9 mouse cellular contexts compared by ENCODE assay signal in the genomic region with DNA sequence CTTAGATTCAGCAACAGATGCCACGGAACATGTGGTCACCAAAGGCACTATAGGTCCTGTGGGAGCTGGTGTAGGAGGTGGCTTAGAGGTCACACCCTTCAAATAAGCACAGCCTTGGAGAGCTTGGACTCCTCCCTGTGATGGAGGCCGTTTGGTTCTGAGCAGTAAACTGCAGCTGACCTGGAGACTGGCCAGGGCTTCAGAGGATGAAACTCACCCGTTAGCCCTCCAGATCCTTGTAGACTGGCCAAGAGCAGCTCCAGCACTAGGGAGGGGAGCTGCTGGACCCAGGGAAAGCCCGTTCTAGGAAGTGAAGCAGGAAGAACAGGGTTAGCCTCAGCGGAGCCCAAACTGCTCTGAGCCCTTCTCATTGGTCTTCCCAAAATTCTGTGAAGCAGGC. TPM values are rescaled to one million over a fixed set of nuclear protein-coding genes. Genes with fewer than 3 reads are reported as not detected.
DNase-seq lines count a peak whose midpoint lies in the region; ATAC-seq and TF ChIP-seq lines count a peak whose summit lies in the region.
"Had no signal": no experiment of that assay in that cellular context is flagged by ENCODE, and none has a peak within 500 bp of the region (broad histone marks: within the 10 kb centered on the region; RNA-seq: fewer than 3 reads in every experiment).

No protein-coding gene starts in this region.

- ATAC-seq in embryonic facial prominence, embryonic 13.5 days (ENCODE audit: insufficient number of reproducible peaks, insufficient read depth, low FRiP score, low TSS enrichment, low read depth) = no peak
- ATAC-seq in intestine, embryonic 14.5 days (replicated peaks; ENCODE audit: low FRiP score, low TSS enrichment, low read depth) = 0 out of 2 replicates have a peak, but pooled peaks have one; percentile 15
- ATAC-seq in lung, postnatal 0 days = peak; percentile 87
- ATAC-seq in liver, embryonic 11.5 days (replicated peaks; ENCODE audit: low FRiP score) = no peak

- peak; percentile 20; the same call in 1 of the 2 replicates for TF ChIP-seq EP300 in lung, postnatal 0 days (IDR thresholded peaks at IDR 0.05)

- no peak overlapping the region for H3ac ChIP-seq in C2C12 (ENCODE audit: control insufficient read depth, insufficient read length, low read depth)

- no peak overlapping the region for H3K4me3 ChIP-seq in C2C12 (ENCODE audit: insufficient read depth, poor library complexity, severe bottlenecking)
- no peak overlapping the region for H3K4me3 ChIP-seq in embryonic facial prominence, embryonic 13.5 days
- no peak overlapping the region for H3K4me3 ChIP-seq in intestine, embryonic 14.5 days (ENCODE audit: low read depth, low read length)
- H3K4me3 ChIP-seq in lung, postnatal 0 days (ENCODE audit: low read depth, low read length) = no peak overlapping the region
- no peak overlapping the region for H3K4me3 ChIP-seq in liver, embryonic 11.5 days (ENCODE audit: low read depth, low read length)
- H3K4me3 ChIP-seq: liver, embryonic 15.5 days had no signal

- DNase-seq in intestine, embryonic 14.5 days (ENCODE audit: low spot score) = no peak
- DNase-seq in lung, postnatal 0 days (ENCODE audit: low spot score) = peak; percentile 90
- no peak for DNase-seq in layer of hippocampus, adult 18-20 months (ENCODE audit: low spot score in 2 of 2)
- no peak for DNase-seq in layer of hippocampus, adult 11-12 months (ENCODE audit: low spot score)
- DNase-seq in embryo, embryonic 11 days = no peak
- no peak for DNase-seq in liver, embryonic 11.5 days (ENCODE audit: low spot score)

- H3K9ac ChIP-seq in embryonic facial prominence, embryonic 13.5 days = no peak overlapping the region
- no peak overlapping the region for H3K9ac ChIP-seq in intestine, embryonic 14.5 days (ENCODE audit: low read length)
- H3K9ac ChIP-seq in lung, postnatal 0 days (replicated peaks; ENCODE audit: low read depth) = no peak overlapping the region
- H3K9ac ChIP-seq in liver, embryonic 11.5 days (ENCODE audit: low read depth, low read length) = no peak overlapping the region
- H3K9ac ChIP-seq: liver, embryonic 15.5 days had no signal

- H3K27me3 ChIP-seq in C2C12 (ENCODE audit: control insufficient read depth, insufficient read depth, insufficient read length) = no peaks in the 10 kb centered on the region
- H3K27me3 ChIP-seq in embryonic facial prominence, embryonic 13.5 days = no peaks in the 10 kb centered on the region
- H3K27me3 ChIP-seq in intestine, embryonic 14.5 days (replicated peaks; ENCODE audit: control insufficient read depth, insufficient read depth, low read length) = no peaks in the 10 kb centered on the region
- no peaks in the 10 kb centered on the region for H3K27me3 ChIP-seq in lung, postnatal 0 days (replicated peaks; ENCODE audit: insufficient read depth, low read length)
- no peaks in the 10 kb centered on the region for H3K27me3 ChIP-seq in liver, embryonic 11.5 days (replicated peaks; ENCODE audit: control insufficient read depth, insufficient read depth, low read length)
- H3K27me3 ChIP-seq: liver, embryonic 15.5 days had no signal

- H3K9me3 ChIP-seq in embryonic facial prominence, embryonic 13.5 days = no peaks in the 10 kb centered on the region
- H3K9me3 ChIP-seq in intestine, embryonic 14.5 days (ENCODE audit: control insufficient read depth, low read length) = no peaks in the 10 kb centered on the region
- no peaks in the 10 kb centered on the region for H3K9me3 ChIP-seq in lung, postnatal 0 days (ENCODE audit: low read length)
- no peaks in the 10 kb centered on the region for H3K9me3 ChIP-seq in liver, embryonic 11.5 days (ENCODE audit: control insufficient read depth, low read length)
- H3K9me3 ChIP-seq: liver, embryonic 15.5 days had no signal

- WGBS in embryonic facial prominence, embryonic 13.5 days = 60% methylated on average over 5 of the region's 5 CpGs
- 34% methylated on average over 5 of the region's 5 CpGs for WGBS in intestine, embryonic 14.5 days
- whole genome bisulfite sequencing in lung, postnatal 0 days = 23% methylated on average over 5 of the region's 5 CpGs
- WGBS in liver, embryonic 11.5 days = 51% methylated on average over 5 of the region's 5 CpGs

- TF ChIP-seq CTCF in C2C12 (IDR thresholded peaks at IDR 0.05; ENCODE audit: control insufficient read depth, insufficient read depth, insufficient read length) = no peak
- no peak for TF ChIP-seq CTCF in lung, postnatal 0 days (IDR thresholded peaks at IDR 0.05)

- H3K4me2 ChIP-seq in embryonic facial prominence, embryonic 13.5 days = no peak overlapping the region
- H3K4me2 ChIP-seq in intestine, embryonic 14.5 days (ENCODE audit: low read length) = no peak overlapping the region
- H3K4me2 ChIP-seq in lung, postnatal 0 days (replicated peaks; ENCODE audit: low read depth, low read length) = no peak overlapping the region
- H3K4me2 ChIP-seq in liver, embryonic 11.5 days = no peak overlapping the region
- H3K4me2 ChIP-seq: liver, embryonic 15.5 days had no signal

- H3K36me3 ChIP-seq in C2C12 (ENCODE audit: control insufficient read depth, insufficient read depth) = no peaks in the 10 kb centered on the region
- no peaks in the 10 kb centered on the region for H3K36me3 ChIP-seq in embryonic facial prominence, embryonic 13.5 days
- H3K36me3 ChIP-seq in intestine, embryonic 14.5 days (ENCODE audit: control insufficient read depth, insufficient read depth, low read length) = no peaks in the 10 kb centered on the region
- no peaks in the 10 kb centered on the region for H3K36me3 ChIP-seq in lung, postnatal 0 days (ENCODE audit: insufficient read depth, low read length)
- no peaks in the 10 kb centered on the region for H3K36me3 ChIP-seq in liver, embryonic 11.5 days (ENCODE audit: control insufficient read depth, insufficient read depth, low read length)
- H3K36me3 ChIP-seq: liver, embryonic 15.5 days had no signal

- no peaks in the 10 kb centered on the region for H3K79me2 ChIP-seq in C2C12 (ENCODE audit: control insufficient read depth, insufficient read depth)

- H3K27ac ChIP-seq in embryonic facial prominence, embryonic 13.5 days = 0 out of 2 replicates have a peak overlapping the region, but pooled peaks have one; percentile 11
- H3K27ac ChIP-seq in intestine, embryonic 14.5 days (ENCODE audit: low read depth) = peak overlapping the region; percentile 70
- peak overlapping the region; percentile 48 for H3K27ac ChIP-seq in lung, postnatal 0 days (ENCODE audit: low read length)
- no peak overlapping the region for H3K27ac ChIP-seq in liver, embryonic 11.5 days (ENCODE audit: low read depth, low read length)
- H3K27ac ChIP-seq: liver, embryonic 15.5 days had no signal

- peaks cover 27% of the 10 kb centered on the region for H3K4me1 ChIP-seq in embryonic facial prominence, embryonic 13.5 days
- peaks cover 10% of the 10 kb centered on the region for H3K4me1 ChIP-seq in intestine, embryonic 14.5 days (replicated peaks; ENCODE audit: control insufficient read depth, insufficient read depth, low read length)
- H3K4me1 ChIP-seq in lung, postnatal 0 days (ENCODE audit: insufficient read depth, low read depth, low read length) = peaks cover 3% of the 10 kb centered on the region; the same call in 1 of the 2 replicates
- peaks cover 8% of the 10 kb centered on the region; the same call in 1 of the 2 replicates for H3K4me1 ChIP-seq in liver, embryonic 11.5 days (replicated peaks; ENCODE audit: control insufficient read depth, insufficient read depth, low read length)

- no peaks in the 10 kb centered on the region for H3K79me3 ChIP-seq in C2C12 (ENCODE audit: low read depth)

TF ChIP-seq in C2C12, 6 proteins besides CTCF, POLR2A, EP300 and RAD21:
- no peak for TF ChIP-seq MYOG (IDR thresholded peaks at IDR 0.05; ENCODE audit: control insufficient read depth, extremely low read depth, insufficient read length)
- TF ChIP-seq CEBPB (IDR thresholded peaks at IDR 0.05; ENCODE audit: low read depth) = no peak
- peak; percentile 48 for TF ChIP-seq MAX (IDR thresholded peaks at IDR 0.05)
- no peak for TF ChIP-seq FOSL1 (IDR thresholded peaks at IDR 0.05; ENCODE audit: insufficient read depth, low read length, poor library complexity, severe bottlenecking)
- TF ChIP-seq USF1 (IDR thresholded peaks at IDR 0.05; ENCODE audit: low read depth) = peak; percentile 19
- no peak for TF ChIP-seq MYOD1 (IDR thresholded peaks at IDR 0.05; ENCODE audit: control insufficient read depth, insufficient read length, low read depth)

RNA-seq across cellular contexts. Expression of a gene that starts 18.1 kb away (rescaled TPM):
- 36.4 TPM for polyA plus RNA-seq in C2C12 (2012; fragmentation: generic; extraction: Trizol)
- polyA plus RNA-seq in embryonic facial prominence, embryonic 13.5 days (2015; fragmentation: Nextera tagmentation; extraction: Ambion mirVana) = 29.4 and 32.7 TPM in 2 replicates
- 32.8 and 33.6 TPM in 2 replicates for polyA plus RNA-seq in intestine, embryonic 14.5 days (2014; fragmentation: Nextera tagmentation; extraction: Ambion mirVana)
- 19.3 and 19.5 TPM in 2 replicates for polyA plus RNA-seq in lung, postnatal 0 days (2015; fragmentation: Nextera tagmentation; extraction: Ambion mirVana)
- total RNA-seq in layer of hippocampus, adult 18-20 months (2021) = 10 to 100 TPM; 61.8 to 65.7 TPM
- 11.3 and 13.4 TPM in 2 replicates for polyA plus RNA-seq in liver, embryonic 11.5 days (2014; fragmentation: Nextera tagmentation; extraction: Ambion mirVana)

RNA-seq across cellular contexts. Expression of a gene that starts 55.0 kb away (rescaled TPM):
- 33.3 TPM for polyA plus RNA-seq in C2C12 (2012; fragmentation: generic; extraction: Trizol)
- polyA plus RNA-seq in embryonic facial prominence, embryonic 13.5 days (2015; fragmentation: Nextera tagmentation; extraction: Ambion mirVana) = 15.4 and 15.9 TPM in 2 replicates
- polyA plus RNA-seq in intestine, embryonic 14.5 days (2014; fragmentation: Nextera tagmentation; extraction: Ambion mirVana) = 66.8 and 68.3 TPM in 2 replicates
- polyA plus RNA-seq in lung, postnatal 0 days (2015; fragmentation: Nextera tagmentation; extraction: Ambion mirVana) = 54.6 and 55.3 TPM in 2 replicates
- 10 to 100 TPM; 78.6 to 84.7 TPM for total RNA-seq in layer of hippocampus, adult 18-20 months (2021)
- 13.1 and 16.5 TPM in 2 replicates for polyA plus RNA-seq in liver, embryonic 11.5 days (2014; fragmentation: Nextera tagmentation; extraction: Ambion mirVana)

Comparison
In these comparisons a context has a peak if more than half of its experiments do, and no peak if none do; other contexts are left out.
1. ATAC-seq: peak in intestine, embryonic 14.5 days (single experiment) and lung, postnatal 0 days (single experiment); none in embryonic facial prominence, embryonic 13.5 days (single experiment) and liver, embryonic 11.5 days (single experiment).